Mouse (Mus musculus) C2C12 (cell line): ENCODE measurements around the gene Gad1. TPM values are rescaled to one million over a fixed set of nuclear protein-coding genes. Genes with fewer than 3 reads are reported as not detected.

ENCODE experiments used
- H3K27me3 ChIP-seq: one replicate; pipeline ENCODE4 v1.6.1; 2011; ENCODE audit not compliant: control insufficient read depth, insufficient read depth, insufficient read length
- H3K36me3 ChIP-seq: one replicate; pipeline ENCODE4 v1.6.1; 2011; ENCODE audit not compliant: control insufficient read depth, insufficient read depth
- H3K4me3 ChIP-seq: one replicate; pipeline ENCODE4 v1.5.1; 2011; ENCODE audit warnings: mild to moderate bottlenecking, control low read depth; ENCODE audit not compliant: poor library complexity, insufficient read depth, severe bottlenecking
- H3K79me2 ChIP-seq: one replicate; pipeline ENCODE4 v1.6.1; 2011; ENCODE audit not compliant: control insufficient read depth, insufficient read depth
- H3K79me3 ChIP-seq: one replicate; pipeline ENCODE4 v1.6.1; 2011; ENCODE audit warnings: low read depth, control low read depth
- H3ac ChIP-seq: one replicate; pipeline ENCODE3; 2011; ENCODE audit warnings: low read depth; ENCODE audit not compliant: control insufficient read depth, insufficient read length
- CEBPB ChIP-seq: IDR thresholded peaks from one replicate; pipeline ENCODE4 v1.6.1; 2011; ENCODE audit warnings: low read depth, mild to moderate bottlenecking, control low read depth, moderate library complexity
- CTCF ChIP-seq: IDR thresholded peaks from one replicate; pipeline ENCODE4 v1.5.1; 2011; ENCODE audit not compliant: control insufficient read depth, insufficient read depth, insufficient read length
- FOSL1 ChIP-seq: IDR thresholded peaks from one replicate; pipeline ENCODE4 v1.8.0; 2011; ENCODE audit warnings: mild to moderate bottlenecking, low read length; ENCODE audit not compliant: poor library complexity, insufficient read depth, severe bottlenecking
- MAX ChIP-seq: IDR thresholded peaks from one replicate; pipeline ENCODE4 v1.6.1; 2011; ENCODE audit warnings: mild to moderate bottlenecking, control low read depth
- MYOD1 ChIP-seq: IDR thresholded peaks from one replicate; pipeline ENCODE4 v1.6.1; 2011; ENCODE audit warnings: low read depth; ENCODE audit not compliant: control insufficient read depth, insufficient read length
- MYOG ChIP-seq: IDR thresholded peaks from one replicate; pipeline ENCODE4 v1.6.1; 2011; ENCODE audit not compliant: control insufficient read depth, insufficient read length; ENCODE audit errors: extremely low read depth
- USF1 ChIP-seq: IDR thresholded peaks from one replicate; pipeline ENCODE4 v1.6.1; 2011; ENCODE audit warnings: low read depth, mild to moderate bottlenecking, control low read depth, moderate library complexity
- polyA plus RNA-seq: library from polyadenylated mRNA; unstranded; fragments of >200 nt; fragmentation: generic; extraction: Trizol; gene quantifications from one replicate; pipeline ENCODE4 v1.2.1, GENCODE M21; 2012; ENCODE audit warnings: missing spikeins

Gad1 gene
- polyA plus RNA-seq, 1 experiment: not detected

DNA sequence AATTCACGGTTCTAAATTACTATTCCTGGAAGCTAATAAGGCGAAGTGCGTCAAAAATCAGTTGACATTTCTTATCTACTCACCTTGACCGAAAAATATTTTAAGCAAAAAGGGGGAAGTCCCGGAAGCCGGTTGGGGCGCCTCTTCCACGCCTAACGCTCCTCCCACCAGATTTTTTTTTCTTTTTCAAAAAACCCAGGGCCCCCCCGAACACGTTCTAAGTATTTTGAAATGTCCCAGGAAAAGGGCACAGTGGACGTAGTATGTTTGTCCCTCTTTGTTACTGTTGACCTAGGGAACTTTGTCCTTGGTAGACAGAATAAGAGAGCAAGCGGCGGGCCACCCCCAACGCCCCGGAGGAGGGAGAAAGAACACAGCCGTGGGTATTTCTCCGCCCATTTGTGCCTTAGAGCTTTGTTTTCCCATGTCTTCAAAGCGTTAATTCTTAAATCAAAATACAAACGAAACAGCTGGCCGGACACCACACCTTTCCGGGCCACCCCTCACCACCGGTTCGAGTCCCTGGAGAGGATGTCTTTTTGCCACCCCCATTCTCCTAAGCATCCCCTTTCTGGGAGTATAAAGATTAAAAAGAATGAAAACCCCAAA lies 6.1 kb downstream of the Gad1 start:
- H3K79me3 ChIP-seq: no peaks in the 10 kb centered on the region
- no peaks in the 10 kb centered on the region for H3K36me3 ChIP-seq
- no peak overlapping the region for H3K4me3 ChIP-seq
- H3ac ChIP-seq: no peak overlapping the region
- H3K79me2 ChIP-seq: no peaks in the 10 kb centered on the region
- TF ChIP-seq MYOD1 (no peak), MYOG (no peak), MAX (no peak), FOSL1 (no peak), CTCF (no peak), USF1 (no peak), CEBPB (no peak)
- H3K27me3 ChIP-seq: peaks cover 31% of the 10 kb centered on the region

DNA sequence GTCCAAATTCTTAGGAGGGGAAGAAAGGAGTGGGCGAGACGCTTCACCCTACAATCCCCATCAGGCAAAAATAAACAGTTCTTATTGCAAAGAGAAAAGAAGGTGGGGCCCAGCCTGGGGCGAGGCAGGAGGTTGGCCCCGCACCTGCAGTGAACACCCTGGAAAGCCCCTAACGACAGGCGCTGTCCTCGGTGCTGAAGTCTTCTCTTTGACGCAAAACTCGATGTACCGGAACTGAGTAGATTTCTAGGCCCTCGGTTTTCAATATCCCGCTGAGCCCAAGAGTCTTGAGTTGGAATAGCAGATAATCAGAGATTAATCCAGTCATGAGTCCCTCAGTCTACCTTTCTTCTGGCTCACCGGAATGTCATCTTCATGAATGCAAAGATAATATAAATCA lies 6.6 kb downstream of the Gad1 start:
- H3K4me3 ChIP-seq: no peak overlapping the region
- H3K79me3 ChIP-seq: no peaks in the 10 kb centered on the region
- H3ac ChIP-seq: no peak overlapping the region
- peaks cover 32% of the 10 kb centered on the region for H3K27me3 ChIP-seq
- TF ChIP-seq FOSL1: no peak
- no peak for TF ChIP-seq CEBPB
- H3K79me2 ChIP-seq: no peaks in the 10 kb centered on the region
- no peaks in the 10 kb centered on the region for H3K36me3 ChIP-seq

DNA sequence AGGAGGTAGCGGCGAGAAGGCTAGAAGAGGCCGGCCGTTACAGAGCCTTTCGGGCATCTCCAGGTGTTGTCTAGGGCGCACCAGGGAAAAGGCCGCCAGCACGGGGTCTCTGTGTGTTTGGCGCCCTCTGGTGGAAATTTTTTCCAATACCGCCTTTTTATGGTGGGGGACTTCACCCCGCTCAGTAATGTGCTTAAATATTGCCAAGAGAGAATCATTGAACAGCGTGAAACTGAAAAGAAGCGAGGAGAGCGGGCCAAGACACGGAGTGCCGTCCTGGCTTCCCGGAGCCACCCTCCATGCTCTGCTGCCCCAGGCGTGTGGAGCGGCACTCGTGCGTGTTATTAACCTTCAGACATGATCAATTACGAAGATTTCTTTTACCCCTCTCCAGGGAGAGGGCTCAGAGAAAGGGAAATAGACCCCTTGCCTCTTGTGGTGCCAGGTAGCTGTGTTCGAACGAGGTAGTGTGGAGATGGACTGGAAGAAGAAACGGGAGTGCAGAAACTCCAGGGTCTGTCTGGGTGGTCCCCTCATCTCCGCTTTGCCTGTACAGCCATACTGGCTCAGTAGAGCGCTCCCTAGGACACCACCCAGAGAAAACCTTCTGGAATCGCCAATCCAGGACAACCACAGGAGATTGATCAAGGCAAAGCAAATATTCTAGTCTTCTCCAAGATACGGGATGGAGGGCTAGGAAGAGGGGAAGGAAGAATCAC lies 8.4 kb downstream of the Gad1 start:
- Histone ChIP-seq H3K27me3 (peaks cover 46% of the 10 kb centered on the region), H3K79me3 (no peaks in the 10 kb centered on the region), H3K36me3 (no peaks in the 10 kb centered on the region), H3K4me3 (no peak overlapping the region), H3K79me2 (no peaks in the 10 kb centered on the region), H3ac (no peak overlapping the region)
- TF ChIP-seq CEBPB (no peak), CTCF (peak; percentile 21)

DNA sequence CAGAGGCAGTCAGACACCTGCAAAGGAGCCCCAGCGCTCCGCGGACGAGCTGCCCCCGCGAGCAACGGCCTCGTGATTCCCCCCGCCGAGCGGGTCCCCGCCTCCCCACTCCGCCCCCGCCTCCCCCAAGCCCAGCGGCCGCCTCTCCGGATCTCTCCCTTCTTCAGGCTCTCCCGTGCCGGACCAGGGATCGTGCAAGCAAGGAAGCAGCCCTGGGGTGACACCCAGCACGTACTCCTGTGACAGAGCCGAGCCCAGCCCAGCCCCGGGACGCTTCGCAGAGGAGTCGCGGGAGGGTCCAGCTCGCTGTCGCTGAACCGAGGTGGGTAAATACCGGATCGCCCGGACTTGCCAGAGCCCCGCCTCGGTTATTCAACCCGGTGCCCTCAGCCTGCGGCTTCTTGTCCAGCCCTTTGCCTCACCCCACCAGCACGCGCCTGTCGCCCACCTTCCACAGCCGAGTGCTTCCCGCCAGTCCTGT lies 9.2 kb downstream of the Gad1 start:
- no peaks in the 10 kb centered on the region for H3K36me3 ChIP-seq
- H3ac ChIP-seq: no peak overlapping the region
- H3K79me2 ChIP-seq: no peaks in the 10 kb centered on the region
- H3K27me3 ChIP-seq: peaks cover 54% of the 10 kb centered on the region
- no peak overlapping the region for H3K4me3 ChIP-seq
- H3K79me3 ChIP-seq: no peaks in the 10 kb centered on the region
- TF ChIP-seq USF1 (no peak), CTCF (no peak), MYOD1 (no peak), MAX (no peak), MYOG (no peak), FOSL1 (no peak), CEBPB (no peak)

DNA sequence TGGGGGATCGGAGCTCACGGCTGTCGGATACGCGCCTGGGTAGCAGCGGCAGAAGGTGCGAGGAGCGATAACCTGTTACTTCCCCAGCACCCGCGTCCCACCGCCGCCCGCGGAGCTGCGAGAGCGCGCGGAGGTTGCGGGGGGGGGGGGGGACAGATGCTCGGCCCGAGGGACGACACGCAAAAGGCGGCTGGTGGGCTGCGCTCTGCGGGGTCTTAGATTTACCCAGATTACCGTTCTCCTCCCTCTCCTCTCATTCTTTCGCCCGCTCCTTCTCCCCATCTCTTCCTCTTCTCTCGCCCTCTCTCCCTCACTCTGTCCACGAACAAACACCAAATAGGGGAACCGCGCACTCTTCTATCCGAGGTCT lies 9.7 kb downstream of the Gad1 start:
- TF ChIP-seq CEBPB (no peak), CTCF (no peak)
- H3K4me3 ChIP-seq: no peak overlapping the region
- no peaks in the 10 kb centered on the region for H3K36me3 ChIP-seq
- no peaks in the 10 kb centered on the region for H3K79me3 ChIP-seq
- no peaks in the 10 kb centered on the region for H3K79me2 ChIP-seq
- no peak overlapping the region for H3ac ChIP-seq
- peaks cover 56% of the 10 kb centered on the region for H3K27me3 ChIP-seq

DNA sequence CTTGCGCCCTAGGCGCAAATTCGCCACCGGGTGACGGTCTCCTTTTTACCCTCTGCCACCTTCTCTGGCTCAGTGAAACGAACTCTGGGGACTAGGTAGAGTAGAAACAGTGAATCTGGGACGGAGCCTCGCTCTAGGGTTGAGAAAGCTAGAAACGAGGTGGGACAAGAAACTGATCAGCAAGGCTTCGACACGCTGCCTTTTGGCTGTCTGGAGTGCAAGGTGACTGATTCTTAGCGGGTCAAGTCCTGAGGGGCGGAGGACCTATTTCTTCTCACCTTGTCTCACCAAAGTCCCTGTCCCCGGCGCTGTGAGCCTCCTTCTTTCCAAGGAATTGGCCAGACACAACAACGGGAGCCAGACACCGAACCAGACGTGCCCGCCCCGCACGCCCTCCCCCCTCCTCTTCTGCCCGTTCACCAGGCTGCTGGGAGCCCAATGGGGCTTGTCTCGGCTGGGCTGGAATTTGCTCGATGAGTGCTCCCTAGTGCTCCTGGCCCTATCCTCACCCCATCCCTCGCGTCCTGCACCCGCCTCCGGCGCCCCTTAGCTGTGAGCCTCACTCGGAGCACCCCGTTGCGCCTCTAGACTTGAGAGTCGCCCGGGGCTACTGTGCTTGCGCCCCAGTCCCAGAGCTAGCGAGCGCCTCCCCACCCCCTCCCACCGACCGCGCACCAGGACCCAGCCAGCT lies 10.3 kb downstream of the Gad1 start:
- TF ChIP-seq MYOG: no peak
- TF ChIP-seq CTCF: no peak
- TF ChIP-seq MAX: no peak
- TF ChIP-seq MYOD1: no peak
- no peak for TF ChIP-seq FOSL1
- no peak for TF ChIP-seq USF1
- no peak for TF ChIP-seq CEBPB
- Histone ChIP-seq H3K27me3 (peaks cover 58% of the 10 kb centered on the region), H3K36me3 (no peaks in the 10 kb centered on the region), H3K4me3 (no peak overlapping the region), H3K79me3 (no peaks in the 10 kb centered on the region), H3K79me2 (no peaks in the 10 kb centered on the region), H3ac (no peak overlapping the region)
